Mouse (Mus musculus): ENCODE results near the gene Tnks1bp1.
A peak's percentile ranks its signal among the peaks of the same experiment; 100 is the strongest.

The Tnks1bp1 gene

DNA sequence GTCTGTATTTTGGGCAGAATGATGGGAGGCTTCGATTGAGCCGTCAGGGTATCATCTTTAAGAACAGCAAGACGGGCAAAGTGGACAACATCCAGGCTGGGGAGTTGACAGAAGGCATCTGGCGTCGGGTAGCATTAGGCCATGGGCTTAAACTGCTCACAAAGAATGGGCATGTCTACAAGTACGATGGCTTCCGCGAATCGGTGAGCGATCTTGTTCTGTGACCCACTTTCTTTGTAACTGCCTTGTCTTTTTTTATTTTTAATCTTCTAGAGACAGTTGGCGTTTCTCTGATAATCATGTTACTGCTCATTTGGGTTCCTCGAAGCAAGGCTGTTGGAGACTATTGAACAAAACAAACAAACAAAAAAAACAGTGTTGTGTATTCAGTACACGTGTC lies 9.5 kb upstream of the Tnks1bp1 start:
- DNase-seq (ENCODE audit: low spot score in 2 of 2) = no peak

GRCm38 (mm10) chr2:85043623-85044022 lies 4.2 kb upstream of the Tnks1bp1 start:
- no peak for DNase-seq (ENCODE audit: low spot score in 2 of 2)

- no peak for DNase-seq (ENCODE audit: low spot score in 2 of 2)
These were observed 1.6 kb upstream of the Tnks1bp1 start for GRCm38 (mm10) chr2:85046222-85046621.

GRCm38 (mm10) chr2:85047081-85047480 lies 741 bp upstream of the Tnks1bp1 start:
- no peak for DNase-seq (ENCODE audit: low spot score in 2 of 2)

- DNase-seq (ENCODE audit: low spot score in 2 of 2) = peak; percentile 43 to 60
These were observed 438 bp downstream of the Tnks1bp1 start for GRCm38 (mm10) chr2:85048168-85048751.

DNA sequence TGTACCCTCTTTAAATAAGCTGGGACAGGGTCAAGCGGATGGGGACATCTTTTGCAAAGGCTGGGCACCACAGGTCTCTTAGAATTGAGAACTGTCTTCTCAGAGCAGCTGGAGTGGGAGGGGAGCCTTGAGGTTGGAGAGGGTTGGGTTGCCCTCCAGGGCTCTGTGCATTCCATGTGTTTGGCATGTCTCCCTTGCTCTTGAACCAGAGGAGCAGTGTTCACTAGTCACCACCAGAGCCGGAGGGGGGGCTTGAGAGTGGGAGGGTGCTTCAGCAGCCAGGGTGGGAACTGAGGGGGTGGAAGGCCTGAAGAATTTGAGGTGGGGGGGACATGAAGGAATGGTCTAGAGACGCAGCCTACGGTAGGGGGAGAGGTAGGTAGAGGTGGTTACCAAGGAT lies 1.5 kb downstream of the Tnks1bp1 start:
- DNase-seq (ENCODE audit: low spot score in 2 of 2) = no peak

DNA sequence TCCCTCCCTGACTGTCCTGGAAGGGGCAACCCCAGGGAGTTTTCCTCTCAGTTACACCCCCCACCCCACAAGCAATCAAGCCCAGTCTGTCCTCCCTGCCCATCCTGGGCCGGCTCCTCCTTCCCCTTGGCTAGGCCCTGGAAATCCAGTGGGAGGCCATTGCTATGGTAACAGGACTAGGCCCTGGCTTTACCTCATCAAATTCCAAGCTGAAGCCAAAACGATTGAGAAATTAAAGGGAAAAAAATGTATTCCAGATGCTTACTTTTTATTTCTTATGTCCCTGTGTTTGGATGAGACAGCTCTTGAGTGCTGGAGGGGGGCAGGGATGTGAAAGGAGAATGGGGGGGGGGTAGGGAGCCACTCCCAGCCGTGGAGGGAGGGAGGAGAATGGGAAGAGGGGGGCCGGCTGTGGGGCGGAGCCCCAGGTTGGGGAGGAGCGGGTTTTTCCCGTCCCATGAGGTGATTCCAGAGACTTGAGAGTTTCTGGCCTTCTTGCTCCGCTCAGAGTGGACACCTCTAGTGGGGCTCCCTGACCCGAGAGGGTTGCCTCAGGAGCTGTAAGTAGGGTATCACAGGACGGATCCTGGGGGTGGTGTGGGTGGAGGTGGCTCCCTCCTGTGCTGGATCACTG lies 2.3 kb downstream of the Tnks1bp1 start:
- DNase-seq (ENCODE audit: low spot score in 2 of 2) = no peak

DNA sequence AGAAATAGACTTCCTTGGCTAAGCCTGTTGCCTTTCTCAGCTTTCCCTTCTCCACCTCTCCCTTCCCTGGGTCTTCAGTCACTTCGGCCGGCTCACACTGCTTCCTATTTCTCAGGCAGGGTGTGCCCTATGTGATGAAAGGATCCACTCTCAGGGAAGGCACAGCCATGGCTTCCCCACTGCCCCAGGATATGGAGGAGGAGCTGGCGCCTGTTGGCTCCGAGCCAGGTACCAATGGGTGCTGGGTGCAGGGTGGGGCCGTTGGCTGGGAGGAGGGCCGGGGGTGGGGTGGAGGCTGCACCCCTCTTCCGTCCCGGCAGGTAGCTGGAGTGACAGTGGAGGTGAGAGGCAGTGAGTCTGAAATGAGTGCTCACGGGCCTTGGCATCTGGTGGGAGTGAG lies 2.9 kb downstream of the Tnks1bp1 start:
- peak in 1 of 2 experiments; percentile 38 for DNase-seq (ENCODE audit: low spot score in 2 of 2)

- DNase-seq (ENCODE audit: low spot score in 2 of 2) = no peak
These were observed 5.5 kb downstream of the Tnks1bp1 start for GRCm38 (mm10) chr2:85053192-85053816.

DNA sequence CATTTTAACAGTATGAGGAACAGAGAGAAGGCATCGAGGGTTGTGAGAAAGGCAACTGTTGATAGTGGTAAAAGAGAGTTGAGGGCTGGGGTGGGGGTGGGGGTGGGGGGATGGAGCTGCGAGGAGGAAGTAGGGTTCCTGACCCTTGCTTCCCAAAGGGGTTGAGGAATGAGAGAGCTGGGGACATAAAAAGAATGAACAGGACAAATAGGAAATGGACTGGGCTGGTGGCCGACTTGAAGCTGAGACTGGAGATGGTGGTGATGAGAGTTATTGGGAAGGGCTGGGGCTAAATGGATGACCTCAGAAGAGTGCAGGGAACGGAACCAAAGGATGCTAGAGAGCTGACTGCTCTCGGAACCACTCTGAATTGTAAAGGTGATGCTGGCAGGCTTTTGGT lies 8.9 kb downstream of the Tnks1bp1 start:
- DNase-seq (ENCODE audit: low spot score in 2 of 2) = no peak

DNA sequence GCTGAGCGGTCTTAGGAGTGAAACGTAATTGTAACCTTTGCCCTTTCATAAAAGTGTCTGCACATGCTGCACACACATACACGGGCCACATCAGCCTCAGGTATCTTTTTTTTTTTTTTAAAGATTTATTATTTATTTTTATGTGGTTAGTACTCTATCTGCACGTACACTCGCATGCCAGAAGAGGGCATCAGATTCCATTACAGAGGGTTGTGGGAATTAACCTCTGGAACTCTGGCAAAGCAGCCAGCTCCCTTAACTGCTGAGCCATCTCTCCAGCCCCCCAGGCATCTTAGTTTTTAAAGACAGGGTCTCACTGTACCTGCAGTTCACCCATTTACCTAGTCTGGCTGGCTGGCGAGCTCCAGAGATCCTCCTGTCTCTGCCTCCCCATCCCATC lies 11.9 kb downstream of the Tnks1bp1 start:
- DNase-seq (ENCODE audit: low spot score in 2 of 2) = no peak

DNA sequence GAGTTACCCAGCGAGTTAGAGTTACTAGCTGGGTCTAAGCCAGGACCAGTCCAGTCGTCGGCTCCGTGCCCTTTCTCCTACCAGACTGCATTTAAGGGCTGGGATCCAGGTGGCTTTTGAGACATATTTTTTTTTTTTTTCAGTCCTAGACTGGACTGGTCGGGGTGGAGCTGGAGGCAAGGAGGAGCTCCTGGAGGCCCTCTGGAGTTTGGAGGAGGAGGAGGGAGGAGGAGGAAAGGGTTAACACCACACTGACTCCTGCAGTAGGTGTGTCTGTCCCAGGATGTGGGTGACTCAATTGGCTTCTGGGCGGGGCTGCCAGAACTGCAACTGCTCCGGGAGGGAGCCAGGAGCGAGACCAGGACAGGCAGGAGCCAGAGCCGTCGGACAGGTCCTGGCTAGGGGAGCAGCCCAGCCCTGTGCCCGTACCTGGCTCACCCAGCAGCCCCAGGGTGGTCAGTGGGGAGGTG lies 12.8 kb downstream of the Tnks1bp1 start:
- DNase-seq (ENCODE audit: low spot score in 2 of 2) = no peak

DNA sequence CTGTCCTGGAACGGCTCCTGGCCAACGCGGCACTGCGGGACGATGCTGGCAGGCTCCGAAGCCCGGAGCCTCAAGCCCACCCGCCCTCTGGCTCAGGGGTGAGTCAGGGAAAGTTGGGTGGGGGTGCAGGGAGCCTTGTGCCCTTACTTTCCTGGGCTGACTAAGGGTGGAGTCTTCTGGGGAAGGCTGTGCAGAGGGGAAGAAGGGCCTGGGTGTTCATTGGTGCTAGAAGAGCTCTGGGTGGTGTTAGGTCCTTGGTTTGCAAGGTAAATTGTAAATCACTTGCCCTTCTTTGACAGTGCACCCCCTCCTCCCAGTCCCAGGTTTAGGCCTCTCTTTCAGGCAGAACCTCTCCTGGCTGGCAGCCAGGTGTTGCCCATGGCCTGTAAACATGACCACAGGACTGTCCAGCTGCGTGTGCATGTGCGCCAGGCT lies 13.3 kb downstream of the Tnks1bp1 start:
- DNase-seq (ENCODE audit: low spot score in 2 of 2) = no peak

- DNase-seq (ENCODE audit: low spot score in 2 of 2) = no peak
These were observed 17.5 kb downstream of the Tnks1bp1 start for GRCm38 (mm10) chr2:85065141-85065875.

DNA sequence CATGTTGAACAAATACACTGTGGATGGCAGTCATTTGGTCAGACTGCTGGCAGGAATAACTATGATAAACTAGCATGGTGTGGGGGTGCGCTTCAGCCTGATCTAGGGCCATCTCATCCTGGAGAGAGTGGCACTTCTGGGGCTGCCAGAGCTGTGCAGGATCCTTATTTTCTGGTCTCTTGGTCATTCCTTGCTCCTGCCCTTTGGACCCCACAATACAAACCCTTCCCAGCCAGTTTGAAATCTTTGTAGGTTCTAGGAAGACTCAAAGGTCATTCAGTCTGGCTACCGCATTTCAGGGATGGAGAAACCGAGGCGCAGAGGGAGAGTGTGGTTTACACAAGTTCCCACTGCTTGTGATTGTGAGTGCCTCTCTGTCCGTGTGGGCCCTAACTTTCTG lies 19.1 kb downstream of the Tnks1bp1 start:
- no peak for DNase-seq (ENCODE audit: low spot score in 2 of 2)

- no peak for DNase-seq (ENCODE audit: low spot score in 2 of 2)
These were observed 20.2 kb downstream of the Tnks1bp1 start for GRCm38 (mm10) chr2:85067903-85068625.

- no peak for DNase-seq (ENCODE audit: low spot score in 2 of 2)
These were observed 20.8 kb downstream of the Tnks1bp1 start for GRCm38 (mm10) chr2:85068626-85069025.

DNA sequence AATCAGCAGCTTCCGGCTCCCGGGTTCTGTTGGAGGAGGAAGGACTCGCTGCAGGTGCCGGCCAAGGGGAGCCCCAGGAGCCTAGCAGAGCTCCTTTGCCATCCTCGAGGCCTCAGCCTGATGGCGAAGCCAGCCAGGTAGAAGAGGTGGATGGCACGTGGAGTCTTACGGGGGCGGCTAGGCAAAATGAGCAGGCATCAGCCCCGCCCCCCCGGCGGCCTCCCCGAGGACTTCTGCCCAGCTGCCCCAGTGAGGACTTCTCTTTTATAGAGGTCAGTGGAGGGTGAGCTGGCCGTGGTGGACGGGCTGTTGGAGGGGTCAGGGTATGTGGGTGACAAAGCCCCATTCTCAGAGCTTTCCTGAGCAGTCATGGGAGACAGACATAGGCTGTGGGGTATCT lies 22.3 kb downstream of the Tnks1bp1 start:
- DNase-seq (ENCODE audit: low spot score in 2 of 2) = no peak

- no peak for DNase-seq (ENCODE audit: low spot score in 2 of 2)
These were observed 24.1 kb downstream of the Tnks1bp1 start for GRCm38 (mm10) chr2:85071921-85072320.

- DNase-seq (ENCODE audit: low spot score in 2 of 2) = no peak
These were observed 25.9 kb downstream of the Tnks1bp1 start for GRCm38 (mm10) chr2:85073751-85074150.

DNA sequence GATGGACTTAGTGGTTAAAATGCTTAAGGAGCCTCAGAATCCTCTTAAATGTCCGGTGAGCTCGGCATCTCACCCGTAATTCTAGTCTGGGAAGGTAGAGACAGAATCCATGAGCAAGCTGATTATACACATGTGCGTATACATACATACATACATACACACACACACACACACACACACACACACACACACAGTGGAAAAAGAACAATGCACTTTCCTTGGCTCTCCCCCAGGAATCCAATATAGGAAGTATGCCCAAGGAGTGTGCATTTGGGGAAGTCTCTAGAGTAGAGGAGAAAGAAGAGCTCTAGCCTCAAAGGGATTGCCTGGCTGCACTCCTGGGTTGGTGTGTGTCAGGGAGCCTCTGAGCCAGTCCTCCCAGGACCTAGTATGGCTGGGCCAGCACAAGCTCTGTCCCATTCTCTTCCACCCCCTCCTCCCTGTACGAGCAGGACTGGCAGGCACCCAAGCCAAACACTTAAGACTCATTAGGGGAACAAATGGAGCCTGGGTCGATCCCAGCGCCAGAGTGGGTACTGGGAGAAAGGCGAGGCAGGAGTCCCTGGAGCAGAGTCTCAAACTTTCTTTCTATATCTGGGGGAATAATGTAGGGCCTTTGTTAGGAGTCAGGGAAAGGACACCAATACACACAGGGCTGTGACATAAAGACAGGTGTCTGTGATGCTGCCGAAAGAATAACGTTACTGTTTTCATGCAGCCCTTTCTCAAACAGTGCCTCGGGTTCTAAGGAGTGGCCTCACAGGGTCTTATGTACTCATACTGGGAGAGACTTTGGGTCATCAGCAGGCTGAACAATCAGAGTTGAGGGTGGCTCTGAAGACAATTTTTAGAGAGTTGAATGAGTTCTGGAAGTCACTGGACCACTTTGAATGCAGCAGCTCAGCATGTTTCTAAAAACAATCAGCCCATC lies 41.2 kb downstream of the Tnks1bp1 start:
- DNase-seq (ENCODE audit: low spot score in 2 of 2) = no peak
